Mouse (Mus musculus) CH12.LX (cell line): ENCODE results near the gene Ncdn. TPM values are rescaled to one million over a fixed set of nuclear protein-coding genes. Genes with fewer than 3 reads are reported as not detected.

ENCODE experiments used
- DNase-seq: peaks from one replicate; pipeline ENCODE4 v3.0.0-alpha.2; 2013; ENCODE audit errors: extremely low read depth
- H3K27ac ChIP-seq: 2 replicates; pipeline ENCODE4 v1.5.1; 2012; ENCODE audit warnings: low read depth, mild to moderate bottlenecking, control low read depth, moderate library complexity; ENCODE audit not compliant: insufficient read depth
- H3K27me3 ChIP-seq: replicated peaks from 2 replicates; pipeline ENCODE3; 2012; ENCODE audit warnings: inconsistent platforms
- H3K36me3 ChIP-seq, 2 experiments: replicated peaks in 1 of 2; 2 replicates each; pipeline versions ENCODE3 to v1.6.1; 2012; ENCODE audit warnings: inconsistent platforms in 1 of 2, low read length in 1 of 2, mild to moderate bottlenecking in 1 of 2, mixed read lengths in 1 of 2, moderate library complexity in 1 of 2; ENCODE audit not compliant: control insufficient read depth in 1 of 2, insufficient read depth in 1 of 2
- H3K4me1 ChIP-seq, 2 experiments: 2 replicates each; pipeline ENCODE4 v1.6.1; 2012; ENCODE audit warnings: inconsistent platforms in 1 of 2, moderate library complexity in 1 of 2; ENCODE audit not compliant: insufficient read depth in 2 of 2, control insufficient read depth in 1 of 2
- H3K4me2 ChIP-seq: 2 replicates; pipeline ENCODE4 v1.6.1; 2012; ENCODE audit warnings: low read depth, mild to moderate bottlenecking, control low read depth; ENCODE audit not compliant: poor library complexity, insufficient read depth, severe bottlenecking
- H3K4me3 ChIP-seq, 3 experiments: fragments of 150-350 bp in 1 of 3; sonication (generic) in 1 of 3; replicated peaks in 1 of 3; 2 replicates each; pipeline versions ENCODE3 to v1.5.1; 2011 to 2012; ENCODE audit warnings: low read depth in 2 of 3, low read length in 2 of 3, mild to moderate bottlenecking in 2 of 3, moderate library complexity in 2 of 3, control low read depth in 1 of 3, improper control_type of control experiment in 1 of 3, inconsistent platforms in 1 of 3, mixed read lengths in 1 of 3; ENCODE audit not compliant: poor library complexity in 1 of 3
- H3K79me2 ChIP-seq: replicated peaks from 2 replicates; pipeline ENCODE4 v1.6.1; 2012; ENCODE audit warnings: mild to moderate bottlenecking, moderate library complexity; ENCODE audit not compliant: control insufficient read depth, poor library complexity, insufficient read depth, severe bottlenecking; ENCODE audit errors: extremely low read depth
- H3K9ac ChIP-seq: 2 replicates; pipeline ENCODE4 v1.6.1; 2012; ENCODE audit warnings: low read depth, mild to moderate bottlenecking, control low read depth, moderate library complexity; ENCODE audit not compliant: insufficient read depth
- H3K9me3 ChIP-seq: replicated peaks from 2 replicates; pipeline ENCODE3; 2012; ENCODE audit warnings: low read length, inconsistent platforms, mixed read lengths
- BHLHE40 ChIP-seq: IDR thresholded peaks from 2 replicates; pipeline ENCODE4 v1.6.1; 2011; ENCODE audit warnings: mild to moderate bottlenecking, low read depth, low read length, improper control_type of control experiment
- CHD1 ChIP-seq: IDR thresholded peaks from 2 replicates; pipeline ENCODE4 v1.6.1; 2012; ENCODE audit warnings: low read depth, low read length, improper control_type of control experiment, inconsistent platforms
- CHD2 ChIP-seq: IDR thresholded peaks from 2 replicates; pipeline ENCODE4 v1.6.1; 2011; ENCODE audit warnings: low read length, improper control_type of control experiment
- CTCF ChIP-seq, 2 experiments: IDR thresholded peaks in 1 of 2; conservative IDR thresholded peaks in 1 of 2; 2 replicates each; pipeline ENCODE4 v1.5.1; 2011 to 2012; ENCODE audit warnings: low read depth in 2 of 2, low read length in 2 of 2, improper control_type of control experiment in 1 of 2, inconsistent platforms in 1 of 2, mild to moderate bottlenecking in 1 of 2, moderate library complexity in 1 of 2
- ELF1 ChIP-seq: IDR thresholded peaks from 2 replicates; pipeline ENCODE4 v1.6.1; 2014; ENCODE audit warnings: low read depth, mild to moderate bottlenecking, inconsistent platforms, low read length, improper control_type of control experiment
- EP300 ChIP-seq: IDR thresholded peaks from 2 replicates; pipeline ENCODE4 v1.6.1; 2011; ENCODE audit warnings: low read length, improper control_type of control experiment
- GABPA ChIP-seq: IDR thresholded peaks from 2 replicates; pipeline ENCODE4 v1.6.1; 2012; ENCODE audit warnings: low read depth, low read length, improper control_type of control experiment, inconsistent platforms; ENCODE audit not compliant: insufficient replicate concordance
- HCFC1 ChIP-seq: IDR thresholded peaks from 2 replicates; pipeline ENCODE4 v1.6.1; 2012; ENCODE audit warnings: low read depth, mild to moderate bottlenecking, inconsistent platforms, low read length, improper control_type of control experiment
- IRF4 ChIP-seq: IDR thresholded peaks from 2 replicates; pipeline ENCODE4 v1.6.1; 2014; ENCODE audit warnings: low read depth, mild to moderate bottlenecking, inconsistent platforms, low read length, improper control_type of control experiment
- JUND ChIP-seq: conservative IDR thresholded peaks from 2 replicates; pipeline ENCODE4 v1.6.1; 2011; ENCODE audit warnings: low read depth, low read length, improper control_type of control experiment
- KAT2A ChIP-seq: IDR thresholded peaks from 2 replicates; pipeline ENCODE4 v1.6.1; 2012; ENCODE audit warnings: low read length, improper control_type of control experiment, inconsistent platforms; ENCODE audit not compliant: insufficient replicate concordance
- MAX ChIP-seq: IDR thresholded peaks from 2 replicates; pipeline ENCODE4 v1.6.1; 2011; ENCODE audit warnings: low read length, improper control_type of control experiment
- MAZ ChIP-seq: IDR thresholded peaks from 2 replicates; pipeline ENCODE4 v1.6.1; 2012; ENCODE audit warnings: low read depth, mild to moderate bottlenecking, inconsistent platforms, low read length, improper control_type of control experiment, moderate library complexity
- MEF2A ChIP-seq: IDR thresholded peaks from 2 replicates; pipeline ENCODE4 v1.6.1; 2014; ENCODE audit warnings: low read depth, mild to moderate bottlenecking, inconsistent platforms, low read length, improper control_type of control experiment, borderline replicate concordance
- MXI1 ChIP-seq: IDR thresholded peaks from 2 replicates; pipeline ENCODE4 v1.6.1; 2011; ENCODE audit warnings: mild to moderate bottlenecking, low read depth, low read length, improper control_type of control experiment
- MYC ChIP-seq: IDR thresholded peaks from 2 replicates; pipeline ENCODE4 v1.6.1; 2011; ENCODE audit warnings: low read depth, mild to moderate bottlenecking, improper control_type of control experiment, low read length
- NELFE ChIP-seq: IDR thresholded peaks from 2 replicates; pipeline ENCODE4 v1.6.1; 2011; ENCODE audit warnings: low read depth, low read length, improper control_type of control experiment
- NRF1 ChIP-seq: IDR thresholded peaks from 2 replicates; pipeline ENCODE4 v1.6.1; 2014; ENCODE audit warnings: low read depth, mild to moderate bottlenecking, inconsistent platforms, low read length, improper control_type of control experiment, moderate library complexity
- POLR2A ChIP-seq: IDR thresholded peaks from 2 replicates; pipeline ENCODE4 v1.6.1; 2011; ENCODE audit warnings: low read depth, mild to moderate bottlenecking, improper control_type of control experiment, low read length
- POLR2AphosphoS2 ChIP-seq: IDR thresholded peaks from 2 replicates; pipeline ENCODE4 v1.6.1; 2011; ENCODE audit warnings: low read depth, low read length, improper control_type of control experiment
- RAD21 ChIP-seq: IDR thresholded peaks from 2 replicates; pipeline ENCODE4 v1.6.1; 2011; ENCODE audit warnings: low read depth, mild to moderate bottlenecking, low read length, improper control_type of control experiment, moderate library complexity
- RCOR1 ChIP-seq: conservative IDR thresholded peaks from 2 replicates; pipeline ENCODE4 v1.6.1; 2012; ENCODE audit warnings: low read depth, mild to moderate bottlenecking, inconsistent platforms, low read length, improper control_type of control experiment
- SIN3A ChIP-seq: IDR thresholded peaks from 2 replicates; pipeline ENCODE4 v1.6.1; 2012; ENCODE audit warnings: low read length, improper control_type of control experiment, inconsistent platforms
- TBP ChIP-seq: conservative IDR thresholded peaks from 2 replicates; pipeline ENCODE4 v1.6.1; 2011; ENCODE audit warnings: low read depth, low read length, improper control_type of control experiment
- TCF12 ChIP-seq: IDR thresholded peaks from 2 replicates; pipeline ENCODE4 v1.6.1; 2014; ENCODE audit warnings: low read depth, mild to moderate bottlenecking, inconsistent platforms, low read length, improper control_type of control experiment
- ZMIZ1 ChIP-seq: IDR thresholded peaks from 2 replicates; pipeline ENCODE4 v1.6.1; 2012; ENCODE audit warnings: low read depth, mild to moderate bottlenecking, inconsistent platforms, low read length, improper control_type of control experiment
- ZNF384 ChIP-seq: IDR thresholded peaks from 2 replicates; pipeline ENCODE4 v1.6.1; 2012; ENCODE audit warnings: low read depth, low read length, improper control_type of control experiment, inconsistent platforms
- dilution Hi-C: fragments of 300-500 bp; cut with MboI; formaldehyde crosslinking; loops from 2 replicates; pipeline ENCODE4 v1.14.3; 2020; ENCODE audit warnings: low sequenced_read_pairs; ENCODE audit not compliant: extremely low pct_unique_long_range_greater_than_20kb, extremely low pct_ligation_motif_present
- in situ Hi-C: fragments of 300-500 bp; cut with MboI; formaldehyde crosslinking; loops from 3 replicates; pipeline ENCODE4 v1.14.3; 2019; ENCODE audit warnings: low sequenced_read_pairs, low pct_ligation_motif_present, low pct_unique_long_range_greater_than_20kb, mixed read lengths
- polyA plus RNA-seq: library from polyadenylated mRNA; unstranded; fragments of >175 nt; gene quantifications from 2 replicates; pipeline ENCODE4 v1.2.1, GENCODE M21; 2012; ENCODE audit warnings: low read depth; ENCODE audit not compliant: insufficient read length
- total RNA-seq, 2 experiments: library from RNA; depleted of rRNA; stranded (reverse); fragments of 300-350 nt in 1 of 2; fragments of >200 nt in 1 of 2; gene quantifications; 2 replicates each; pipeline ENCODE4 v1.2.3; 2012 to 2014

Ncdn gene
- 30.6 and 37.1 TPM in 2 replicates for total RNA-seq (2012; rRNA removed)
- 18.6 and 18.7 TPM in 2 replicates for total RNA-seq (2014; rRNA removed)
- polyA plus RNA-seq = 36.3 and 41.2 TPM in 2 replicates

DNA sequence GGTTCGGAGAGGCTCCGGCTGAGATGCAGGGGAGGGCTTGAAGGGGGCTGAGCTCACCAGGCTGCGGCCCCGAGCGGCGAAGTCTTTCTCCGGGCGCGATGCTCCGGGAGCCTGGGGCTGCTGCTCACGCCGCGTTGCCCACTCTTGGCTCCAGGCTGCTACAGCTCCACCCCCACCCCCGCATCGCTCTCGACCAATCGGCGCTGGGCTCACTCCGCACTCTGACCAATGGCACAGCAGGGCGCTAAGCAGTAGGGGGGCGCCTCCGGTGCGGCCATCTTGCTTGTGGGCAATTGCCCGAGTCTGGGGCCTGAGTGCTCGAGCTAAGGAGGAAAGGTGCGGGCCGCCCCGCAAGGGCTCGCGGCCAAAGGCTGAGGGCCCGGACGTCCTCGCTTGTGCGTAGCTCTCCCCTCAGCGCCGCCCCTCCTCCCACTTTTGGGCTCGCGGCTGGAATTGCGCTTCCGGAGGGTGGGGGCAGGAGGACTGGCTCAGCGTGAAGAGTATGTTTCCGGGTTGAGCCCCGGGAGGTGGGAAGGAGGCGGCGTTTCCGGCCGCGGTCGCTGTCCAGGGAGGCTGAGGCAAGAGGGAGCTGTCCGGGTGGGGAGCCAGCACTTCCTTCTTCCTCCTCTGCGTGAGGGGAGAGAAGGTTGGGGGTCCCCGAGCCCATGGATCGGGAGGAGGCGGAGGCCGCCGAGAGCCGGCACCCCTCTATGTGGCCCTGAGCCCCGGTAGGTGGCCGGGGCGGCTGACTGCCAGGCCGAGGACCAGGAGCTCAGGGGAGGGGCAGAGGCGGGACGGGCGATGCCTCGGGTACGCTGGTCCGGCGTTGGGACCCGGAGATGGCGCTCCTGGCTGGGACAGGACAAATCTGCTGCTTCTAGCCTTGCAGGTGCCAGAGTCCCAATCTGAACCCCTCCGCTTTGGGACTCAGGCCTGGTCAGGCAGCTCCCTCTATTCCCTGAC, at the start of gene Ncdn, which contains the start of gene AU040320:
Gene Ncdn (minus strand): TSS at position 171 of the 963 bp plus-strand sequence.
Gene AU040320 (plus strand): TSS at position 277 of the 963 bp plus-strand sequence.
- Histone ChIP-seq H3K4me1 (peaks cover 11 to 46% of the 10 kb centered on the region in 2 experiments), H3K4me3 (peak within 1 kb of the TSS; percentile 79 to 87 (median 83)), H3K79me2 (peaks cover 17% of the 10 kb centered on the region)
- in situ Hi-C loops (no loop called here), dilution Hi-C loops (no loop called here)
- no peak for TF ChIP-seq CHD1
- no peak for TF ChIP-seq ZNF384
- peak; percentile 49; the same call in 1 of the 2 replicates for TF ChIP-seq POLR2AphosphoS2
- TF ChIP-seq MAZ = peak; percentile 99
- no peak for TF ChIP-seq TBP
- no peak for TF ChIP-seq RCOR1
- peak; percentile 79 for TF ChIP-seq SIN3A
- 0 out of 2 replicates have a peak, but pooled peaks have one; percentile 60 for TF ChIP-seq ZMIZ1
- TF ChIP-seq BHLHE40 = peak; percentile 30; the same call in 1 of the 2 replicates
- TF ChIP-seq MEF2A = peak; percentile 54; the same call in 1 of the 2 replicates
- peak; percentile 68; the same call in 1 of the 2 replicates for TF ChIP-seq MYC
- peak; percentile 78 for TF ChIP-seq POLR2A
- TF ChIP-seq EP300 = no peak
- no peak for TF ChIP-seq RAD21
- no peak for TF ChIP-seq CTCF (conservative IDR thresholded peaks at IDR 0.05 in 1 of 2, IDR thresholded peaks at IDR 0.05 in 1 of 2; ENCODE audit: low read depth in 2 of 2, low read length in 2 of 2)
- TF ChIP-seq TCF12 = peak; percentile 78
- 0 out of 2 replicates have a peak, but pooled peaks have one; percentile 1 for TF ChIP-seq JUND
- TF ChIP-seq GABPA = peak; percentile 90; the same call in 1 of the 2 replicates
- TF ChIP-seq MAX = peak; percentile 60; the same call in 1 of the 2 replicates
- TF ChIP-seq NELFE = peak; percentile 71
- TF ChIP-seq MXI1 = peak; percentile 81
- TF ChIP-seq HCFC1 = peak; percentile 97
- peak; percentile 27; the same call in 1 of the 2 replicates for TF ChIP-seq IRF4
- peak; percentile 92 for TF ChIP-seq ELF1
- TF ChIP-seq CHD2 = peak; percentile 99
- peak; percentile 79 for TF ChIP-seq NRF1
- TF ChIP-seq KAT2A = peak; percentile 99
- TF ChIP-seq, all 38 proteins: peak for 20
- no peaks in the 10 kb centered on the region for H3K27me3 ChIP-seq
- no peaks in the 10 kb centered on the region for H3K9me3 ChIP-seq
- DNase-seq = peak; percentile 95
- peak within 1 kb of the TSS; percentile 44 for H3K27ac ChIP-seq
- H3K9ac ChIP-seq = peak within 1 kb of the TSS; percentile 86
- peak within 1 kb of the TSS; percentile 99 for H3K4me2 ChIP-seq
- H3K36me3 ChIP-seq = peaks cover 30 to 48% of the 10 kb centered on the region in 2 experiments
